In genomic region chr17:66233451-66233951, GRCm38 (mm10) we compare ENCODE assay signal across 9 mouse cellular contexts.
A peak's percentile ranks its signal among the peaks of the same experiment; 100 is the strongest.
DNase-seq lines count a peak whose midpoint lies in the region; ATAC-seq and TF ChIP-seq lines count a peak whose summit lies in the region.
"Had no signal": no experiment of that assay in that cellular context is flagged by ENCODE, and none has a peak within 500 bp of the region (broad histone marks: within the 10 kb centered on the region; RNA-seq: fewer than 3 reads in every experiment).

No protein-coding gene starts in this region.

- H3K9me3 ChIP-seq in embryonic facial prominence, embryonic 14.5 days (ENCODE audit: control insufficient read depth, low read length), result no peaks in the 10 kb centered on the region
- H3K9me3 ChIP-seq in embryonic facial prominence, embryonic 10.5 days, result no peaks in the 10 kb centered on the region
- H3K9me3 ChIP-seq in midbrain, postnatal 0 days (ENCODE audit: low read length), result no peaks in the 10 kb centered on the region
- H3K9me3 ChIP-seq in midbrain, embryonic 16.5 days (replicated peaks; ENCODE audit: control insufficient read depth, low read length, poor library complexity, severe bottlenecking), result no peaks in the 10 kb centered on the region
- H3K9me3 ChIP-seq in heart, embryonic 13.5 days, result no peaks in the 10 kb centered on the region
- H3K9me3 ChIP-seq in limb, embryonic 15.5 days, result no peaks in the 10 kb centered on the region

- TF ChIP-seq CTCF in midbrain, postnatal 0 days (IDR thresholded peaks at IDR 0.05), result peak; percentile 35

- no peaks in the 10 kb centered on the region for H3K4me1 ChIP-seq in embryonic facial prominence, embryonic 14.5 days (ENCODE audit: control insufficient read depth, insufficient read depth, low read length)
- H3K4me1 ChIP-seq in embryonic facial prominence, embryonic 10.5 days, result peaks cover 23% of the 10 kb centered on the region
- no peaks in the 10 kb centered on the region for H3K4me1 ChIP-seq in midbrain, postnatal 0 days (ENCODE audit: insufficient read depth, low read length)
- H3K4me1 ChIP-seq in midbrain, embryonic 16.5 days (ENCODE audit: control insufficient read depth, insufficient read depth, low read length), result peaks cover 5% of the 10 kb centered on the region
- 0 out of 2 replicates have a peak, but pooled peaks cover 5% of the 10 kb centered on the region for H3K4me1 ChIP-seq in heart, embryonic 13.5 days
- peaks cover 19% of the 10 kb centered on the region for H3K4me1 ChIP-seq in limb, embryonic 15.5 days

- no peaks in the 10 kb centered on the region for H3K36me3 ChIP-seq in embryonic facial prominence, embryonic 14.5 days (ENCODE audit: control insufficient read depth, insufficient read depth, low read length)
- no peaks in the 10 kb centered on the region for H3K36me3 ChIP-seq in embryonic facial prominence, embryonic 10.5 days (replicated peaks)
- no peaks in the 10 kb centered on the region for H3K36me3 ChIP-seq in midbrain, postnatal 0 days (ENCODE audit: insufficient read depth, low read length)
- H3K36me3 ChIP-seq in midbrain, embryonic 16.5 days (ENCODE audit: control insufficient read depth, insufficient read depth, low read length), result no peaks in the 10 kb centered on the region
- no peaks in the 10 kb centered on the region for H3K36me3 ChIP-seq in heart, embryonic 13.5 days
- H3K36me3 ChIP-seq in limb, embryonic 15.5 days, result no peaks in the 10 kb centered on the region

- WGBS in embryonic facial prominence, embryonic 14.5 days, result 39% methylated on average over 12 of the region's 12 CpGs
- 57% methylated on average over 12 of the region's 12 CpGs for WGBS in embryonic facial prominence, embryonic 10.5 days
- 52% methylated on average over 12 of the region's 12 CpGs for WGBS in midbrain, postnatal 0 days
- WGBS in midbrain, embryonic 16.5 days, result 50% methylated on average over 12 of the region's 12 CpGs
- WGBS in heart, embryonic 13.5 days, result 24% methylated on average over 12 of the region's 12 CpGs
- WGBS in limb, embryonic 15.5 days, result 37% methylated on average over 12 of the region's 12 CpGs

- ATAC-seq in embryonic facial prominence, embryonic 14.5 days (ENCODE audit: low read depth), result no peak
- no peak for ATAC-seq in midbrain, postnatal 0 days (ENCODE audit: low FRiP score)
- no peak for ATAC-seq in midbrain, embryonic 16.5 days
- ATAC-seq in heart, embryonic 13.5 days (ENCODE audit: extremely low read depth, insufficient number of reproducible peaks, low FRiP score, low TSS enrichment), result no peak
- no peak for ATAC-seq in limb, embryonic 15.5 days (ENCODE audit: insufficient number of reproducible peaks, low FRiP score, low TSS enrichment, low read depth)
- no peak for ATAC-seq in erythroblast, adult 5-6 weeks (replicated peaks; ENCODE audit: low FRiP score, poor library complexity, severe bottlenecking)

- H3K9ac ChIP-seq in embryonic facial prominence, embryonic 14.5 days (ENCODE audit: low read depth, low read length), result 0 out of 2 replicates have a peak overlapping the region, but pooled peaks have one; percentile 14
- no peak overlapping the region for H3K9ac ChIP-seq in midbrain, postnatal 0 days (replicated peaks; ENCODE audit: low read length, poor library complexity, severe bottlenecking)
- H3K9ac ChIP-seq in midbrain, embryonic 16.5 days (ENCODE audit: low read depth, low read length), result no peak overlapping the region
- no peak overlapping the region; the same call in 1 of the 2 replicates for H3K9ac ChIP-seq in heart, embryonic 13.5 days
- H3K9ac ChIP-seq in limb, embryonic 15.5 days, result no peak overlapping the region

- H3K4me2 ChIP-seq in embryonic facial prominence, embryonic 14.5 days (ENCODE audit: low read depth, low read length), result 0 out of 2 replicates have a peak overlapping the region, but pooled peaks have one; percentile 18
- H3K4me2 ChIP-seq in midbrain, postnatal 0 days (ENCODE audit: low read depth, low read length, poor library complexity, severe bottlenecking), result no peak overlapping the region
- H3K4me2 ChIP-seq in midbrain, embryonic 16.5 days (ENCODE audit: low read length), result no peak overlapping the region
- H3K4me2 ChIP-seq in heart, embryonic 13.5 days, result peak overlapping the region; percentile 61
- peak overlapping the region; percentile 17; the same call in 1 of the 2 replicates for H3K4me2 ChIP-seq in limb, embryonic 15.5 days

- H3K4me3 ChIP-seq in embryonic facial prominence, embryonic 14.5 days (ENCODE audit: low read depth, low read length), result no peak overlapping the region
- H3K4me3 ChIP-seq in embryonic facial prominence, embryonic 10.5 days, result no peak overlapping the region
- no peak overlapping the region for H3K4me3 ChIP-seq in midbrain, postnatal 0 days (ENCODE audit: low read depth, low read length)
- no peak overlapping the region for H3K4me3 ChIP-seq in midbrain, embryonic 16.5 days (ENCODE audit: low read depth, low read length)
- H3K4me3 ChIP-seq in heart, embryonic 13.5 days, result peak overlapping the region; percentile 27
- no peak overlapping the region for H3K4me3 ChIP-seq in limb, embryonic 15.5 days
- H3K4me3 ChIP-seq: erythroblast, embryonic 14.5 days had no signal

- H3K27ac ChIP-seq in embryonic facial prominence, embryonic 14.5 days (replicated peaks; ENCODE audit: low read depth, low read length), result no peak overlapping the region
- H3K27ac ChIP-seq in embryonic facial prominence, embryonic 10.5 days (replicated peaks), result no peak overlapping the region
- H3K27ac ChIP-seq in midbrain, postnatal 0 days (ENCODE audit: low read depth, low read length), result no peak overlapping the region
- H3K27ac ChIP-seq in midbrain, embryonic 16.5 days (ENCODE audit: low read length), result no peak overlapping the region
- no peak overlapping the region for H3K27ac ChIP-seq in heart, embryonic 13.5 days (replicated peaks)
- no peak overlapping the region for H3K27ac ChIP-seq in limb, embryonic 15.5 days

- H3K27me3 ChIP-seq in embryonic facial prominence, embryonic 14.5 days (replicated peaks; ENCODE audit: control insufficient read depth, insufficient read depth, low read length), result no peaks in the 10 kb centered on the region; the same call in 1 of the 2 replicates
- peaks cover 18% of the 10 kb centered on the region; the same call in 1 of the 2 replicates for H3K27me3 ChIP-seq in embryonic facial prominence, embryonic 10.5 days (replicated peaks; ENCODE audit: low read depth, poor library complexity, severe bottlenecking)
- H3K27me3 ChIP-seq in midbrain, postnatal 0 days (ENCODE audit: insufficient read depth, low read length), result no peaks in the 10 kb centered on the region
- no peaks in the 10 kb centered on the region for H3K27me3 ChIP-seq in midbrain, embryonic 16.5 days (ENCODE audit: control insufficient read depth, insufficient read depth, low read depth, low read length)
- peaks cover 22% of the 10 kb centered on the region for H3K27me3 ChIP-seq in heart, embryonic 13.5 days (replicated peaks)
- H3K27me3 ChIP-seq in limb, embryonic 15.5 days, result peaks cover 6% of the 10 kb centered on the region; the same call in 1 of the 2 replicates

- DNase-seq in embryonic facial prominence, embryonic 14.5 days (ENCODE audit: low spot score), result no peak
- no peak for DNase-seq in embryonic facial prominence, embryonic 10.5 days (ENCODE audit: low spot score)
- DNase-seq in midbrain, postnatal 0 days (ENCODE audit: low spot score), result peak; percentile 63
- DNase-seq in ovary, adult 18-20 months (ENCODE audit: low spot score), result no peak

Comparison
In these comparisons a context has a peak if more than half of its experiments do, and no peak if none do; other contexts are left out.
1. H3K4me2 ChIP-seq: peak in embryonic facial prominence, embryonic 14.5 days (single experiment), heart, embryonic 13.5 days (single experiment) and limb, embryonic 15.5 days (single experiment); none in midbrain, postnatal 0 days (single experiment) and midbrain, embryonic 16.5 days (single experiment).